Mouse (Mus musculus) olfactory bulb, adult 2 months (tissue): Measurements from ENCODE around the gene Cd68. TPM values are rescaled to one million over a fixed set of nuclear protein-coding genes. Genes with fewer than 3 reads are reported as not detected.

ENCODE experiments used
- H3K27ac ChIP-seq: fragments of 200-500 bp; 2 replicates; pipeline ENCODE4 v1.5.1; 2012; ENCODE audit warnings: low read depth, low read length; ENCODE audit not compliant: insufficient read depth
- H3K4me1 ChIP-seq: fragments of 200-500 bp; 2 replicates; pipeline ENCODE4 v1.6.1; 2012; ENCODE audit warnings: low read length; ENCODE audit not compliant: control insufficient read depth, insufficient read depth
- H3K4me3 ChIP-seq: fragments of 200-500 bp; 2 replicates; pipeline ENCODE4 v1.5.1; 2012; ENCODE audit warnings: mild to moderate bottlenecking, low read depth, low read length, moderate library complexity; ENCODE audit not compliant: insufficient read depth
- CTCF ChIP-seq: fragments of 200-500 bp; IDR thresholded peaks from 2 replicates; pipeline ENCODE4 v1.5.1; 2012; ENCODE audit warnings: low read depth, mild to moderate bottlenecking, low read length, moderate library complexity; ENCODE audit not compliant: insufficient read depth
- POLR2A ChIP-seq: fragments of 200-500 bp; IDR thresholded peaks from 2 replicates; pipeline ENCODE4 v1.6.1; 2012; ENCODE audit warnings: mild to moderate bottlenecking, low read depth, low read length, moderate library complexity; ENCODE audit not compliant: insufficient read depth
- WGBS: fragments of 180-500 bp; shearing (Covaris S2); methylation state at CpG from one replicate; pipeline ENCODE4 v1.1.7; 2018; 5-methylcytosine and 5-hydroxymethylcytosine counted together
- polyA plus RNA-seq: library from polyadenylated mRNA; stranded (reverse); fragments of >200 nt; gene quantifications from 2 replicates; pipeline ENCODE4 v1.2.4, GENCODE M21; 2012; ENCODE audit warnings: low replicate concordance; ENCODE audit not compliant: missing spikeins, insufficient read depth, insufficient read length

The Cd68 gene
- polyA plus RNA-seq, 1 experiment = not detected

DNA sequence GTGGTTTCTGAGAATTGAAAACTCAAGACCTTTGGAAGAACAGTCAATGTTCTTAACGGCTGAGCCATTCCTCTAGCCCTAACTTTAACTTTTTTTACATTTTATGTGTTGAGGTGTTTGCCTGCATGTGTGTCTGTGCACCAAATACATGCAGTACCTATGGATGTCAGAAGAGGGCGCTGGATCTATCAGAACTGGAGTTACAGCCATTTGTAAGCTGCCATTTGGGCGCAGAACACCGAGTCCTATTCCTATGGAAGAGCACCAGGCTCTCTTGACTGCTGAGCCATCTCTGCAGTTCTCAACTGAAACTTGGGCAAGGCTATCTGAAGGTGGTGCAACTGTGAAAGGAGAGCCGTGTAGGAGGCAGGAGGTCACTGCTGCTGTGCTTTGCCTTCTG is 32.6 kb upstream of the Cd68 start:
- peaks cover 12% of the 10 kb centered on the region for H3K4me1 ChIP-seq
- H3K27ac ChIP-seq = no peak overlapping the region
- TF ChIP-seq CTCF (no peak), POLR2A (no peak)
- 72% methylated on average over 5 of the region's 5 CpGs for WGBS
- no peak overlapping the region for H3K4me3 ChIP-seq

DNA sequence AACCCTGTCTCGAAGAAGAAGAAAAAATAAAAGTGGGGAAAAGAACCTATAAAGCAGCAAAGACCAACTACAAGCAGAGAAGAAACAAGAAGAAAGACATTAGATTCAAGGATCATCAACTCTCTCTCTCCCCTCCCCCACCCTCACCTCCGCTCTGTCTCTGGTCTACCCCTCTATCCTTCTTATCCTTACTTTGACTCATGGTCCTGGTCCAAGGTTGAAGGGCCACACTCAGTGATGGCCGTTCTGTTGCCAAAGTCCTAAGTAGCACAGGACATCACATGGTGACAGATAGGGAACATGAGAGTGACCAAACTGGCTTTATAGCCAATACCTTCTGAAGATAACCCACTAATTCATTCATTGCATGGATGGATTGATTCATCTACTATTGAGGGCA is 31.4 kb upstream of the Cd68 start:
- 91% methylated on average over 3 of the region's 3 CpGs for WGBS
- no peak overlapping the region for H3K27ac ChIP-seq
- TF ChIP-seq CTCF (no peak), POLR2A (no peak)
- H3K4me1 ChIP-seq = peaks cover 12% of the 10 kb centered on the region
- H3K4me3 ChIP-seq = no peak overlapping the region

DNA sequence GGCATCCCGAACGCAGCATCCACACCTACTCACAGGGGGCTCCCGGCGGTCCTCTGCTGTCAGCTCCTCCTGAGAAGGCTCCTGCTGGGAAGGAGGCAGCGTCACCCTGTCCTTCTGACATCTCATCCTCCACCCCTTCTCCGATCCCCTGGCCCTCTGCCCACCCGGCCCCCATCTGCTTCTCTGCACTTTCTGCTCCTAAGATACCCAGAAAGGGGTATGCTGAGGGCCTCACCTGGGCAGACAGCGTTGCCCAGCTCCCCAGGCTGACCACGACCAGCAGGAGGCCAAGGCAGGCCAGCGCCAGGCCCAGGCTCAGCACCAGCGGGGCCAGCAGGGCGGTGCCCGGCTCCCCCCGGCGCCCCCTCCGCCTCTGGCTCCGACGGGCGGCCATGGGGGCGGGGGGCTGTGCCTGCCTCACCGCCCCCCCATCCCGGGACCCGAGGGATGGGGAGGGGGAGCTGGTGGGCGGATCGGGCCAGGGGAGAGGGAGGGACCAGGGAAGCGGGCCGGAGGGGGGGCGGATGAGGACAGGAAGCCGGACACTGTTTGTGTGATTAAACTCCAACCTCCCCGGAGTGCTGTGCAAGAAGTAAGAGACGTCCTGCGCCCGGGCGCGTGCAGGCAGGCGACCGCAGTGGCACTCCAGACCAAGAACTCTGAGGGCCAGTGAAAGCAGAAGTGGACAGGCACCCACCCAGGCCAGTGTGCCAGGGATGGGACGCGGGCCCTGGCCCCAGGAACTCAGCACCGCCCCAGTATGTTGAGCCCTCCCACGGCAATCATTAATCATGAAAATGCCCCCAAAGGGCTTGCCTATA is 29.6 kb upstream of the Cd68 start, which contains the start of the genes Tnfsf12 and Tnfsfm13:
TSS of gene Tnfsf12 (minus strand) at position 489 of the 821 bp plus-strand sequence.
TSS of gene Tnfsfm13 (minus strand) at position 738 of the 821 bp plus-strand sequence.
- Histone ChIP-seq H3K27ac (no peak within 1 kb of the TSS; the same call in 1 of the 2 replicates), H3K4me3 (peak within 1 kb of the TSS; percentile 34), H3K4me1 (peaks cover 15% of the 10 kb centered on the region)
- TF ChIP-seq CTCF = no peak
- no peak for TF ChIP-seq POLR2A
- WGBS = 5% methylated on average over 40 of the region's 41 CpGs

DNA sequence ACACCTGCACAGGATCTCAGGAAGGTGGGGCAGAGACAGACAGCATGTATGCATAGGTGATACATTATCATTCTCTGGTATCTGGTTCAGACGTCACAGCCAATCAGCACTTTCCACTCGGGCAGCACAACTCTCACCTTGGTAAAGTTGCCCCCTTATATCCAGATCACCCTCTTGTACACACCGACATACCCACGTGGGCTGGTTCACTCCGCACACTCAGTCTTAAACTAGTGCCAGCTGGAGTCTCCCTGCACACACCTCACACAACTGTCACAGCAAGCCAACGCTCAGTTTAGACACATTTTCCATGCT is 29.1 kb upstream of the Cd68 start:
- H3K4me3 ChIP-seq = peak overlapping the region; percentile 34
- H3K27ac ChIP-seq = no peak overlapping the region
- WGBS = 9% methylated on average over 6 of the region's 6 CpGs
- peaks cover 15% of the 10 kb centered on the region for H3K4me1 ChIP-seq
- TF ChIP-seq POLR2A (no peak), CTCF (no peak)

DNA sequence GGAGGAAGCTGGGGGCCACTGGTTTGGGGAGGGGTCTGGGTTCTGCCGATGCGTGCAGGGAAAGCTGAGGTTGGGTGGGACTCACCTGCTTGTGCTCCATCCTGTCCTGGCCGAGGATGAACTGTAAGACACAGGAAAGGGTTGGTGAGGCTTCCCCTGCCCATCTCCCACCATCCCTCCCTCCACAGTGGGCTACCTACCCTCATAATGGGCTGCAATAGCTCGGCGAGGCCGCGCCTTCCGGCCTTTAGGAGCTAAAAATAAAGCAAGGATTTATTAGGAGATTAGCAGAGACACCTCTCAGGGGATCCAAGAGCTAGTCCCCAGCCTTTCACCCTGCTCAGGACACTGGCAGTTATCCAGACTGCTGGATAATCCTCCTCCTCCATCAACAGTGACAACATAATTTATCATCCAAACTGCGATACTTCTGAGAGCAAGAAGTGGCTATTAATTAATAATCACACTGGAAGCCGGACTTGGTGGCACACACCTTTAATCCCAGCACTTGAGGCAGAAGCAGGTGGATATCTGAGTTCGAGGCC is 27.5 kb upstream of the Cd68 start:
- WGBS = 68% methylated on average over 11 of the region's 11 CpGs
- no peak for TF ChIP-seq CTCF
- no peak for TF ChIP-seq POLR2A
- Histone ChIP-seq H3K4me1 (peaks cover 15% of the 10 kb centered on the region), H3K27ac (no peak overlapping the region), H3K4me3 (no peak overlapping the region)

DNA sequence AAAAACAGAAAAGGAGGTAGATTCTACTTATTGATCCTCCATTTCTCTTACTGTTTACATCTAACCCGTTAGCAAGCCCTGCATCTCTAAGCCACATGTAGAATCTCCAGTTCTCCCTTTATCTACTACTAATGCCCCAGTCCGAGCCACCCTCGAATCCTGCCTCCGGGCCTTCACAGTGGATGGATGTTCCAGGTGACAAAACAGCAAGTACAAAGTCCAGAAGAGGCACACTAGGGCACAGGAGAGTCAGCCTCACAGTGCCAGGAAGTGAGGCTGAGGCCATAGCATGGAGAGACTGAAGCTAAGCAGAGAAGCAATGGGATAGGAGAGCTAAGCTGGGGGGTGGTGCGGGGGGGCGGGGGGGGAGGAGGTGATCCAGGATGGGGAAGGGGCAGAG is 26.9 kb upstream of the Cd68 start:
- 90% methylated on average over 6 of the region's 6 CpGs for WGBS
- no peak overlapping the region for H3K27ac ChIP-seq
- TF ChIP-seq POLR2A (no peak), CTCF (no peak)
- H3K4me1 ChIP-seq = peaks cover 15% of the 10 kb centered on the region
- no peak overlapping the region for H3K4me3 ChIP-seq

DNA sequence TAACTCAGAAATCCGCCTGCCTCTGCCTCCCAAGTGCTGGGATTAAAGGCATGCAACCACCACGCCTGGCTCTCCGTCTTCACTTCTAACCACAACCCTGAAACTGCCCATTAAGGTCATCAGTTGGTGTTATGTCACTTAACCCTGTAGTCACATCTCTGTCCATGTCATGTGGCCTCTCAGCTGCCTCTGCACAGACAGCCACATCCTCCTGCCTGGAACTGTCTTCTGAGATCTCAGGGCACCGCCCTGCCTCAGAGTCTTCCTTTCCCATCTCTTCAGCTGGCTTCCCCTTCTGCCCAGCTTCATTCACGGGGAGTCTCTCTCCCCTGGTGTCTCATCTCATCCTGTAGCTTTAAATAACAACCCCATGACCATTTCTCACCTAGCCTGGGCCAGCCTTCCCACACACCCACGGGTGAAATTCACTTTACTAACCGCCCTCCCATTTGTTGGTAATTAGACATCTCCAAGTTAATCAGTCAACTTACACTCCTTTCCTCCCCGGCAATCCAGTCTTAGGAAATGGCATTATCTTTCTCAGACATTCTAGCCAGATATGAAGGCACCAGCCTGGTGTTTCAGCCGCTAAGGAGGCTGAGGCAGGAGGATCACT is 26.4 kb upstream of the Cd68 start:
- TF ChIP-seq POLR2A = no peak
- TF ChIP-seq CTCF = no peak
- Histone ChIP-seq H3K4me3 (no peak overlapping the region), H3K4me1 (peaks cover 15% of the 10 kb centered on the region), H3K27ac (no peak overlapping the region)
- 71% methylated on average over 9 of the region's 9 CpGs for WGBS

DNA sequence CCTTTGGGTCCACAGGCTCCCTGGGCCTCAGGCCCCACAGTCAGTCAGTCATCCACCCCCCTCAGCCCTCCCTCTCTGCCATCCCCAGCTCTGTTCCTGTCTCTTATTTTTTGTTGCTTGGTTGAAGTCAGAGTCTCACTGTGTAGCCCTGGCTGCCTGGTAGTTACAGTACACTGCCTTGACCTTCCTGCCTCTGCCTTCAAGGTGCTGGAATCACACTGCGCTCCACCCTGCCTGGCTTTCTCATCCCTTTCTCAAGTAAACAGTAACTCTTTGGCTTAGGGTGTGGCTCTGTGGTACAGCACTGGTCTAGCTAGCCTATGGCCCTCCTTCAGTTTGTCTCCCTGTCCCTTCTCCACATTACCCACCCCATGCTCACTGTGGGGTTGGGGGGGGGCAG is 23.9 kb upstream of the Cd68 start:
- Histone ChIP-seq H3K4me3 (no peak overlapping the region), H3K27ac (no peak overlapping the region), H3K4me1 (peaks cover 25% of the 10 kb centered on the region)
- WGBS = 97% methylated on average over 1 of the region's 1 CpGs
- TF ChIP-seq CTCF = no peak
- TF ChIP-seq POLR2A = no peak

DNA sequence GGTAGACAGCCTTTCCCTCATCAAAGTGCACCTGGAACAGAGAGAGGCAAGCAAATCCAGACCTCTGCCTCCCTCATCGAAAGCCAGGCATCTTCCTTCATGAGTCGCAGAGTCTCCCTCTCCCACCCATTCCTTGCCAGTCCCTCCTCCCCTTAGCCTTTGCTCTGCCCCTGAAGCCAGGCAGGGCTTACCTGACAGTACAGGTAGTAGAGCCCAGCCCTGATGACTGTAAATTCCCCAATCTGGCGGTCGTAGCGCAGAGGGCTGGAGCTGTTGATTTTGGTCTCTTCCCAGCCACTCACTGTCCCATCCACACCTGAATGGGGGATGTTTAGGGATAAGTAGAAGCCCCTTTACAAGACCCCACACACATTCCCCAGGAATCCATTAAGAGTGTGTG is 21.1 kb upstream of the Cd68 start:
- TF ChIP-seq CTCF (no peak), POLR2A (no peak)
- 68% methylated on average over 5 of the region's 5 CpGs for WGBS
- Histone ChIP-seq H3K4me3 (no peak overlapping the region), H3K27ac (no peak overlapping the region), H3K4me1 (peaks cover 22% of the 10 kb centered on the region)
